Comparison of ENCODE assay signal across 1 mouse cellular context in the genomic region with DNA sequence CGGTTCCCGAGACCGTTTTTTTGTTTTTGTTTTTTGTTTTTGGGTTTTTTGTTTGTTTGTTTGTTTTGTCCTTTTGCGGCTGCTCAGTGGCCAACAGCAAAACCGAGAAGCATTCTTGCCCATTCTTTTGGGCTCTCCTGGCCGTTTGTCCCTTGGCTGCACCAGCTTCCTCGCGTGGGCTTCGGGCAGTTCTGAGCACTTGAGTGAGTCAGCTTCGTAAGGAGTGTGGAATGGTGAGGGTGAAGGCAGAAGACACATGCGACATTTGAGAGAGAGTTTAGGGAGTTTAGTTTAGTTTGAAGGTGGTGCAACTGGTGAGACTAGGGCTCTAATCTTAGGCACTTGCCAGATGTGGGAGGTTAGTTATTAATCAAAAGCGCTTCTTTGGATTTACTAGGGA.
TF ChIP-seq lines count a peak whose summit lies in the region.

No protein-coding gene starts in this region.

TF ChIP-seq in C2C12, 6 proteins besides CTCF, POLR2A, EP300 and RAD21:
- no peak for TF ChIP-seq MYOD1 (IDR thresholded peaks at IDR 0.05; ENCODE audit: control insufficient read depth, insufficient read length, low read depth)
- no peak for TF ChIP-seq MAX (IDR thresholded peaks at IDR 0.05)
- TF ChIP-seq USF1 (IDR thresholded peaks at IDR 0.05; ENCODE audit: low read depth): no peak
- TF ChIP-seq MYOG (IDR thresholded peaks at IDR 0.05; ENCODE audit: control insufficient read depth, extremely low read depth, insufficient read length): no peak
- no peak for TF ChIP-seq CEBPB (IDR thresholded peaks at IDR 0.05; ENCODE audit: low read depth)
- TF ChIP-seq FOSL1 (IDR thresholded peaks at IDR 0.05; ENCODE audit: insufficient read depth, low read length, poor library complexity, severe bottlenecking): no peak
TF ChIP-seq in C2C12: peak in this region for 0.
